Mouse (Mus musculus) spleen, adult 2 months (tissue): ENCODE measurements at regions not wholly inside any gene's neighbourhood (a gene's known extent, or its start where the extent isn't known, plus 50 kb on each side); places are given as distances from the start of the nearest gene placed in this dataset.

Experiments used
- CTCF ChIP-seq: fragments of 200-500 bp; IDR thresholded peaks from 2 replicates; pipeline ENCODE4 v1.5.1; 2011; ENCODE audit warnings: mild to moderate bottlenecking, inconsistent platforms; ENCODE audit not compliant: insufficient read depth, insufficient read length, insufficient replicate concordance; ENCODE audit errors: extremely low read depth
- POLR2A ChIP-seq: fragments of 200-500 bp; IDR thresholded peaks from 2 replicates; pipeline ENCODE4 v1.6.1; 2011; ENCODE audit warnings: low read depth, low read length, inconsistent platforms

DNA sequence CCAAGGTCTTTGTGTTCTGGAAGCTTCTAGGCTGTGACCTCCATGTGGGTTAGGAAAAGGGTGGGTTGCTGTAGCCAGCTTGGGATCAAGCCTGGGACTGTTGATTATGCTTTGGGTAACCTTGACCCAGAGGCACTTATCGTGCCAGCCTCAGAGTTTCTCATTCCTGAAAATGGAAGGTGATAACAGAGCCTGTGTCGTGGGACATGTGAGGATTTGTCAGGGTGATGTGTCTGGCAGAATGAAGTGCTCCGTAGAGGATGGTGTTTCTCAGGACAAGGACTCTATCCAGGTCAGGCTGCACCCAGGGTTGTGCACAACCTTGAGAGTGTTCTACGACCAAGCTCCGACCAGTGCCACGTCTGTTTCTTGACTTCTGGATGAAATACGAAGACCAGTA is 316.4 kb downstream of the Gm49356 start:
- TF ChIP-seq CTCF (no peak), POLR2A (no peak)
